Mouse (Mus musculus) embryo, embryonic 9.5 days (tissue): ENCODE data around the gene Gm20918.
"Not testable (repeated sequence)": the region's sequence is repeated elsewhere in the genome, so short reads cannot be mapped to it uniquely, and the experiment has no call there.

Source experiments
- DNase-seq: peaks from one replicate; pipeline ENCODE4 v3.0.0-alpha.2; 2017; ENCODE audit errors: extremely low spot score

Gene Gm20918

GRCm38 (mm10) chrY:5043637-5044036 lies at the start of gene Gm20918:
Gm20918 (plus strand) TSS chrY:5043937.
- DNase-seq: not testable (repeated sequence)
